Mouse (Mus musculus): Measurements from ENCODE around the gene Ccdc181.

DNA sequence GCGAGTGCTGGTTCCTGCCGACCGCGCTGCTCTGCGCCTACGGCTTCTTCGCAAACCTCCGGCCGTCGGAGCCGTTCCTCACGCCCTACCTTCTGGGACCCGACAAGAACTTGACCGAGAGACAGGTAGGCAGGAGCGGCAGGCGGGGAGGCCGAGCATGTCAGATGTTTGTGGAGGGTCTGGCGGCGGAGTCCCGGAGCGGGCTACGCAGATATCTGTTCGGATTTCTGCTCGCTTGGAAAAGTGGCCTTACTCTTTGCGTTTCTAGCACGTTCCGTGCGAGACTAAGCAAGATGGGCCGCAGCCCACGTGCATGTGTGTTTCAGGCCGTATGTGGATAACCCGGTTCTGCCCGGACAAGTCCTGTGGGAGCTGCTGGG is 26.1 kb upstream of the Ccdc181 start:
- TF ChIP-seq KAT2A (IDR thresholded peaks at IDR 0.05; ENCODE audit: insufficient replicate concordance, low read length) (no peak), CTCF (conservative IDR thresholded peaks at IDR 0.05 in 1 of 2, IDR thresholded peaks at IDR 0.05 in 1 of 2; ENCODE audit: low read depth in 2 of 2, low read length in 2 of 2) (no peak), POLR2AphosphoS2 (IDR thresholded peaks at IDR 0.05; ENCODE audit: low read depth, low read length) (no peak), USF1 (IDR thresholded peaks at IDR 0.05; ENCODE audit: low read depth, low read length) (no peak), POLR2A (IDR thresholded peaks at IDR 0.05; ENCODE audit: low read depth, low read length) (no peak), TCF12 (IDR thresholded peaks at IDR 0.05; ENCODE audit: low read depth, low read length) (no peak), SMC3 (IDR thresholded peaks at IDR 0.05; ENCODE audit: low read depth, low read length) (no peak), NELFE (IDR thresholded peaks at IDR 0.05; ENCODE audit: low read depth, low read length) (no peak), EP300 (IDR thresholded peaks at IDR 0.05; ENCODE audit: low read length) (no peak), JUN (IDR thresholded peaks at IDR 0.05; ENCODE audit: insufficient read depth, low read depth, low read length) (no peak)

All from CH12.LX (cell line).